Mouse (Mus musculus): ENCODE data around the gene B3galt6.

GRCm38 (mm10) chr4:155943534-155944249 lies 48.8 kb downstream of the B3galt6 start, which contains the start of gene Ube2j2:
- TF ChIP-seq CTCF (conservative IDR thresholded peaks at IDR 0.05; ENCODE audit: low read length), result no peak
- TF ChIP-seq POU5F1 (IDR thresholded peaks at IDR 0.05; ENCODE audit: borderline replicate concordance, low read length), result no peak
